Comparison of ENCODE assay signal across 15 mouse cellular contexts in the genomic region with DNA sequence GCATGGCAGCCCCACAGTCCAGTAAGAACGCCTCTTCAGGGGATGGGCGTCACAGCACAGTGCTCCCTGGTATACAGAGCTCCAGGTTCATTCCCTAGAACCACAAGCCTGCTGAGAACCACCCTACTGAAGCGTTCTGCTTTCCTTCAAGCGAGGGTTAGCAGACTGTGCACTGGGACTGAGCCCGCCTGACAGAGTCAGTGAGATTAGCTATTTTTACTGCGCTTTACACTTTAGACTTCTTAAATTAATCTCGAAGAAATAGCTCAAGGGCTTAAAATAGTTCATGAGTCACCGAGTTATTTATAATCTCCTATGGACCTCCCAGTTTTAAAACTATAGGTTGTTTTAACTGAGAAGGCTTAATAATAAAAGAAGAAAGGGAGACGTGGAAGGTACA. TPM values are rescaled to one million over a fixed set of nuclear protein-coding genes. Genes with fewer than 3 reads are reported as not detected.
A peak's percentile ranks its signal among the peaks of the same experiment; 100 is the strongest.
DNase-seq lines count a peak whose midpoint lies in the region; ATAC-seq and TF ChIP-seq lines count a peak whose summit lies in the region.
"Had no signal": no experiment of that assay in that cellular context is flagged by ENCODE, and none has a peak within 500 bp of the region (broad histone marks: within the 10 kb centered on the region; RNA-seq: fewer than 3 reads in every experiment).

No protein-coding gene starts in this region.

- TF ChIP-seq EP300 in CH12.LX (IDR thresholded peaks at IDR 0.05; ENCODE audit: low read length) = no peak

- no peak overlapping the region for H3K27ac ChIP-seq in CH12.LX (ENCODE audit: insufficient read depth, low read depth)
- H3K27ac ChIP-seq in heart, embryonic 13.5 days (replicated peaks) = peak overlapping the region; percentile 98
- peak overlapping the region; percentile 47; the same call in 1 of the 2 replicates for H3K27ac ChIP-seq in intestine, embryonic 16.5 days (ENCODE audit: low read length)
- H3K27ac ChIP-seq: macrophage; midbrain, embryonic 13.5 days had no signal

- 34% methylated on average over 9 of the region's 9 CpGs for whole genome bisulfite sequencing in heart, embryonic 13.5 days
- 73% methylated on average over 9 of the region's 9 CpGs for WGBS in intestine, embryonic 16.5 days

- no peak for TF ChIP-seq CTCF in CH12.LX (conservative IDR thresholded peaks at IDR 0.05 in 1 of 2, IDR thresholded peaks at IDR 0.05 in 1 of 2; ENCODE audit: low read depth in 2 of 2, low read length in 2 of 2)

- H3K36me3 ChIP-seq in CH12.LX (replicated peaks in 1 of 2; ENCODE audit: control insufficient read depth in 1 of 2, insufficient read depth in 1 of 2, low read length in 1 of 2) = peaks cover 69 to 96% of the 10 kb centered on the region in 2 experiments
- H3K36me3 ChIP-seq in heart, embryonic 13.5 days = peaks cover 94% of the 10 kb centered on the region
- peaks cover 7% of the 10 kb centered on the region; the same call in 1 of the 2 replicates for H3K36me3 ChIP-seq in intestine, embryonic 16.5 days (ENCODE audit: control insufficient read depth, insufficient read depth, low read length)

- DNase-seq in CH12.LX (ENCODE audit: extremely low read depth) = no peak
- DNase-seq in NIH3T3 (ENCODE audit: low read depth) = peak; percentile 16
- no peak for DNase-seq in lung, postnatal 36 days
- no peak for DNase-seq in thymus, postnatal 25 days
- DNase-seq in T-cell, adult 2 months (ENCODE audit: low spot score) = no peak
- DNase-seq: cerebellum, adult 11-12 months; cerebellum, postnatal 36 days; lung, adult 18-20 months had no signal

- peak; percentile 54; the same call in 1 of the 2 replicates for ATAC-seq in heart, embryonic 13.5 days (ENCODE audit: extremely low read depth, insufficient number of reproducible peaks, low FRiP score, low TSS enrichment)
- ATAC-seq in intestine, embryonic 16.5 days = peak; percentile 60; the same call in 1 of the 2 replicates
- ATAC-seq: activated CD4-positive, CD25-positive, alpha-beta regulatory T cell, adult 4 months; CD4-positive, CD25-positive, alpha-beta regulatory T cell, adult 4 months; midbrain, embryonic 13.5 days had no signal

- no peak for TF ChIP-seq POLR2A in CH12.LX (IDR thresholded peaks at IDR 0.05; ENCODE audit: low read depth, low read length)

- H3K9me3 ChIP-seq in CH12.LX (replicated peaks; ENCODE audit: low read length) = no peaks in the 10 kb centered on the region
- H3K9me3 ChIP-seq in heart, embryonic 13.5 days = no peaks in the 10 kb centered on the region
- no peaks in the 10 kb centered on the region for H3K9me3 ChIP-seq in intestine, embryonic 16.5 days (ENCODE audit: control insufficient read depth, low read length)
- H3K9me3 ChIP-seq: midbrain, embryonic 13.5 days had no signal

- no peaks in the 10 kb centered on the region for H3K27me3 ChIP-seq in CH12.LX (replicated peaks)
- H3K27me3 ChIP-seq in heart, embryonic 13.5 days (replicated peaks) = no peaks in the 10 kb centered on the region
- H3K27me3 ChIP-seq in intestine, embryonic 16.5 days (replicated peaks; ENCODE audit: control insufficient read depth, insufficient read depth, low read length) = no peaks in the 10 kb centered on the region
- H3K27me3 ChIP-seq: midbrain, embryonic 13.5 days had no signal

- H3K4me2 ChIP-seq in CH12.LX (ENCODE audit: insufficient read depth, low read depth, poor library complexity, severe bottlenecking) = no peak overlapping the region
- H3K4me2 ChIP-seq in heart, embryonic 13.5 days = peak overlapping the region; percentile 38
- no peak overlapping the region for H3K4me2 ChIP-seq in intestine, embryonic 16.5 days (ENCODE audit: low read depth, low read length)
- H3K4me2 ChIP-seq: midbrain, embryonic 13.5 days had no signal

- no peak for TF ChIP-seq RAD21 in CH12.LX (IDR thresholded peaks at IDR 0.05; ENCODE audit: low read depth, low read length)

- no peak overlapping the region for H3K9ac ChIP-seq in CH12.LX (ENCODE audit: insufficient read depth, low read depth)
- H3K9ac ChIP-seq in heart, embryonic 13.5 days = peak overlapping the region; percentile 56; the same call in 1 of the 2 replicates
- no peak overlapping the region for H3K9ac ChIP-seq in intestine, embryonic 16.5 days (ENCODE audit: low read depth, low read length)
- H3K9ac ChIP-seq: midbrain, embryonic 13.5 days had no signal

- H3K79me2 ChIP-seq in CH12.LX (replicated peaks; ENCODE audit: control insufficient read depth, extremely low read depth, insufficient read depth, poor library complexity, severe bottlenecking) = no peaks in the 10 kb centered on the region

- in situ Hi-C loops in CH12.LX (cut with MboI; ENCODE audit: low pct_ligation_motif_present, low pct_unique_long_range_greater_than_20kb, low sequenced_read_pairs) = no loop called here

- peaks cover 0 to 15% of the 10 kb centered on the region in 2 experiments; a peak in 2 of 4 replicates for H3K4me1 ChIP-seq in CH12.LX (ENCODE audit: control insufficient read depth in 1 of 2, insufficient read depth in 2 of 2)
- H3K4me1 ChIP-seq in heart, embryonic 13.5 days = peaks cover 25% of the 10 kb centered on the region
- H3K4me1 ChIP-seq in intestine, embryonic 16.5 days (ENCODE audit: control insufficient read depth, insufficient read depth, low read length) = no peaks in the 10 kb centered on the region
- H3K4me1 ChIP-seq: midbrain, embryonic 13.5 days had no signal

- H3K4me3 ChIP-seq in CH12.LX (replicated peaks in 1 of 3; ENCODE audit: low read depth in 2 of 3, low read length in 2 of 3, poor library complexity in 1 of 3) = no peak overlapping the region
- no peak overlapping the region for H3K4me3 ChIP-seq in heart, embryonic 13.5 days
- H3K4me3 ChIP-seq in intestine, embryonic 16.5 days (ENCODE audit: low read length) = no peak overlapping the region
- H3K4me3 ChIP-seq: midbrain, embryonic 13.5 days had no signal

- dilution Hi-C loops in CH12.LX (cut with MboI; ENCODE audit: extremely low pct_ligation_motif_present, extremely low pct_unique_long_range_greater_than_20kb, low sequenced_read_pairs) = no loop called here

TF ChIP-seq in CH12.LX, 34 proteins besides CTCF, POLR2A, EP300 and RAD21:
- TF ChIP-seq GABPA (IDR thresholded peaks at IDR 0.05; ENCODE audit: insufficient replicate concordance, low read depth, low read length) (no peak), MAFK (IDR thresholded peaks at IDR 0.05; ENCODE audit: insufficient replicate concordance, low read length) (no peak), MEF2A (IDR thresholded peaks at IDR 0.05; ENCODE audit: borderline replicate concordance, low read depth, low read length) (peak; percentile 65; the same call in 1 of the 2 replicates)

RNA-seq across cellular contexts. Expression of a gene that starts 8.6 kb away (rescaled TPM):
- total RNA-seq in CH12.LX (2012; rRNA removed) (78.5 and 111 TPM in 2 replicates), CH12.LX (2014; rRNA removed) (224 and 249 TPM in 2 replicates)
- polyA plus RNA-seq in CH12.LX (2012; ENCODE audit: insufficient read length, low read depth) = 199 and 240 TPM in 2 replicates
- polyA plus RNA-seq in heart, embryonic 13.5 days (2015; fragmentation: Nextera tagmentation; extraction: Ambion mirVana) = 179 and 194 TPM in 2 replicates
- polyA plus RNA-seq in intestine, embryonic 16.5 days (2015; fragmentation: Nextera tagmentation; extraction: Ambion mirVana) = 146 and 152 TPM in 2 replicates

RNA-seq across cellular contexts. Expression of a gene that starts 23.1 kb away (rescaled TPM):
- total RNA-seq in CH12.LX (2012; rRNA removed) = 223 and 255 TPM in 2 replicates
- total RNA-seq in CH12.LX (2014; rRNA removed) = 316 and 370 TPM in 2 replicates
- 243 and 256 TPM in 2 replicates for polyA plus RNA-seq in CH12.LX (2012; ENCODE audit: insufficient read length, low read depth)
- polyA plus RNA-seq in heart, embryonic 13.5 days (2015; fragmentation: Nextera tagmentation; extraction: Ambion mirVana) = 50.3 and 55.1 TPM in 2 replicates
- polyA plus RNA-seq in intestine, embryonic 16.5 days (2015; fragmentation: Nextera tagmentation; extraction: Ambion mirVana) = 49.4 and 54.2 TPM in 2 replicates

RNA-seq across cellular contexts. Expression of a gene that starts 29.9 kb away (rescaled TPM):
- total RNA-seq in CH12.LX (2012; rRNA removed) (0.42 and 0.67 TPM in 2 replicates), CH12.LX (2014; rRNA removed) (0.16 and 0.41 TPM in 2 replicates)
- polyA plus RNA-seq in CH12.LX (2012; ENCODE audit: insufficient read length, low read depth) = 0.14 and 0.34 TPM in 2 replicates
- 0.10 and 0.12 TPM in 2 replicates for polyA plus RNA-seq in heart, embryonic 13.5 days (2015; fragmentation: Nextera tagmentation; extraction: Ambion mirVana)
- polyA plus RNA-seq in intestine, embryonic 16.5 days (2015; fragmentation: Nextera tagmentation; extraction: Ambion mirVana) = 0.06 and 0.07 TPM in 2 replicates
- polyA plus RNA-seq: CD4-positive, CD25-positive, alpha-beta regulatory T cell, adult 4 months; embryonic facial prominence, embryonic 11.5 days; macrophage had no signal

RNA-seq across cellular contexts. Expression of a gene that starts 37.4 kb away (rescaled TPM):
- total RNA-seq in CH12.LX (2012; rRNA removed) = not detected in 2 replicates
- total RNA-seq in CH12.LX (2014; rRNA removed) = not detected in 2 replicates
- not detected in 2 replicates for polyA plus RNA-seq in CH12.LX (2012; ENCODE audit: insufficient read length, low read depth)
- polyA plus RNA-seq in heart, embryonic 13.5 days (2015; fragmentation: Nextera tagmentation; extraction: Ambion mirVana) = 0.76 and 0.78 TPM in 2 replicates
- polyA plus RNA-seq in intestine, embryonic 16.5 days (2015; fragmentation: Nextera tagmentation; extraction: Ambion mirVana) = 0.56 and 0.59 TPM in 2 replicates
- polyA plus RNA-seq: activated CD4-positive, CD25-positive, alpha-beta regulatory T cell, adult 4 months; macrophage had no signal
